Mouse (Mus musculus): ENCODE results near the gene Igsf9. TPM values are rescaled to one million over a fixed set of nuclear protein-coding genes. Genes with fewer than 3 reads are reported as not detected.

Gene Igsf9
- polyA plus RNA-seq, 1 experiment from 2014 or later, result 102 TPM

DNA sequence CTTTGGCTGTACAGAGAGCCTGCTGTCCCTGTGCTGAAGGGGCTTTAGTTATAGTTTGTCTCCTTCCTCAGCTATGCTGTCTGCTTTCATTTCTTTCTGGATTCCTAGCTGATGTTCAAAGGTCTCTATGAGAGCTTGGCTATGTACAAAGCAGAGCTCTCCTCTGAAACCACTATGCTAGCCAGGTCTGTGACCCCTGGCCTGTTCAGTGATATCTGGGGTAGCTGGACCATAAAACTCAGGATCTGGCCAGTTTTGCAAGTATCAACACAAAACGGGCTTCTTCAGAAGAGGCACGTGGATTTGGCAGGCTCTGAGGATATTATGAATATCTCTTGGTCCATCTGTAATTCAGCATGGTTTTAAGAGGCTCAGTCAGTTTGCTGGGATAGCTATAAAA lies 28.7 kb upstream of the Igsf9 start:
- Histone ChIP-seq H3K27ac (no peak overlapping the region), H3K4me3 (replicated peaks) (no peak overlapping the region), H3K9me3 (no peaks in the 10 kb centered on the region), H3K4me2 (no peak overlapping the region), H3K36me3 (replicated peaks) (no peaks in the 10 kb centered on the region), H3K9ac (no peak overlapping the region), H3K4me1 (0 out of 2 replicates have a peak, but pooled peaks cover 4% of the 10 kb centered on the region), H3K27me3 (no peaks in the 10 kb centered on the region)
- ATAC-seq (ENCODE audit: low FRiP score), result no peak
- 73% methylated on average over 2 of the region's 2 CpGs for WGBS

DNA sequence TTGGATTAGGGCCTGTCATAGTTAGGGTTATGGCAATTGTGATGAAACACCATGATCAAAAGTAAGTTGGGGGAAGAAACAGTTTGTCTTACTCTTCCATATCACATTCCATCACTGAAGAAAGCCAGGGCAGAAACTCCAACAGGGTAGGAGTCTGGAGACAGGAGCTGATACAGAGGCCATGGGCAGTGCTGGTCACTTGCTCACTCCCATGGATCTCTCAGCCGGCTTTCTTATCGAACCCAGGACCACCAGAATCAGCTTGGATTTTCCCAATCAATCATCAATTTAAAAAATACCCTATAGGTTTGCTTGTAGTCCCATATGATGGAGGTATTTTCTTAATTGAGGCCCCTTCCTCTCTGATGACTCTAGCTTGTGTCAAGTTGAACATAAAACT lies 27.8 kb upstream of the Igsf9 start:
- H3K4me3 ChIP-seq (replicated peaks), result no peak overlapping the region
- 88% methylated on average over 2 of the region's 2 CpGs for WGBS
- no peaks in the 10 kb centered on the region for H3K36me3 ChIP-seq (replicated peaks)
- H3K4me1 ChIP-seq, result 0 out of 2 replicates have a peak, but pooled peaks cover 4% of the 10 kb centered on the region
- H3K27ac ChIP-seq, result no peak overlapping the region
- H3K9me3 ChIP-seq, result no peaks in the 10 kb centered on the region
- ATAC-seq (ENCODE audit: low FRiP score), result no peak
- H3K9ac ChIP-seq, result no peak overlapping the region
- no peak overlapping the region for H3K4me2 ChIP-seq
- no peaks in the 10 kb centered on the region for H3K27me3 ChIP-seq

DNA sequence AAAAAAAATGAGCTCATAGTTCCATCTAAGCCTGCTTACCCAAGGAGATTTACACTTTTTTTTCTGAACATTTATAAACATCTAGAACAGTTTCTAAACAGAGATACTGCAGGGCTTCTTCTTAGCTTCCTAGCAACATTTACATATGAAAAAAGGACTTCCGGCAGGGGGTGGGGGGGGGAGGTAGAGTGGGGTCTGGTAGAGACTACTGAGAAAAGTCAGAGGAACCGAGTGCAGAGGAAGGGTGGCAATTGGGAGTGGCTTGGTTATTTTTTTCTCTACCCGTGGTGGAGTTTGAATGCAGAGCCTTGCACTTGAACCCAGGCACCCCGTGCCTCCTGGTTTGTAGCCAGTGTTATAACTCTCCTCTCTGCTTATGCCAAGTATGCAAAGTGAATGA lies 26.2 kb upstream of the Igsf9 start:
- WGBS, result 18% methylated on average over 4 of the region's 4 CpGs
- no peak overlapping the region for H3K9ac ChIP-seq
- H3K27me3 ChIP-seq, result no peaks in the 10 kb centered on the region

DNA sequence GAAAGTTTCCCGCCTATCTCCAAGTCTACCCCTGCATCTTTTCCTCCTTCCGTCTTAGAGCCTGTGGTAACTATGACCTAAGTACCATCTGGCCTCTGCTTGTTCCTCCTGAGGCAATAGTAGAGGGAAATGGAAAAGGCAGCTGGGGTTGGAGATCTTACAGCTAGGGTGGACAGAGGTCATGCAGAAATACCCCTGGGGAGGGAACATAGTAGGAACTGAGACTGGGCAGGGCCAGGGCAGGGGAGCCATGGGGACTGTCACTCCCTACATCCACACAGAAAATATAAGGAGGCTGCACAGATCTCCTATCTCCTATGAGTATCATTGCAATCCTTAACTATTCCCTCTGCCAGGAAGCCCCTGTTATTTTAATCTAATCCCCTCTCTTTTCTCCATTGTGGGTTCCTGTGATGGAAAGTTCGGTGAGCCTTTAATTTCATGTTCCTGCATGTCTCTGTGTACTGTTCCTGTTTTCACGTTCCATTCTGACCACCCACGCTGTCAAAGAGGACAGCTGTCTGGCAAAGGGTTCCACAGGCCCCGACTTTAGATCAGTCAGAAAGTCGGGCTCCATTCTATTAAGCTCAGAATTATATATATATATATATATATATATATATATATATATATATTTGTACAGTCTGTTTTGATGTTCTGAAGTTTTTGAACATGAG lies 25.4 kb upstream of the Igsf9 start:
- Histone ChIP-seq H3K36me3 (replicated peaks) (no peaks in the 10 kb centered on the region), H3K9ac (no peak overlapping the region), H3K27me3 (no peaks in the 10 kb centered on the region), H3K4me1 (no peaks in the 10 kb centered on the region), H3K4me3 (replicated peaks) (no peak overlapping the region), H3K27ac (no peak overlapping the region), H3K9me3 (no peaks in the 10 kb centered on the region), H3K4me2 (no peak overlapping the region)
- 71% methylated on average over 7 of the region's 7 CpGs for WGBS
- no peak for ATAC-seq (ENCODE audit: low FRiP score)

More for the DNA sequence above, 26.2 kb upstream of the Igsf9 start:
- no peaks in the 10 kb centered on the region for H3K36me3 ChIP-seq (replicated peaks)
- ATAC-seq (ENCODE audit: low FRiP score), result no peak
- no peaks in the 10 kb centered on the region for H3K9me3 ChIP-seq
- no peaks in the 10 kb centered on the region for H3K4me1 ChIP-seq
- no peak overlapping the region for H3K4me2 ChIP-seq
- H3K27ac ChIP-seq, result no peak overlapping the region
- H3K4me3 ChIP-seq (replicated peaks), result no peak overlapping the region

DNA sequence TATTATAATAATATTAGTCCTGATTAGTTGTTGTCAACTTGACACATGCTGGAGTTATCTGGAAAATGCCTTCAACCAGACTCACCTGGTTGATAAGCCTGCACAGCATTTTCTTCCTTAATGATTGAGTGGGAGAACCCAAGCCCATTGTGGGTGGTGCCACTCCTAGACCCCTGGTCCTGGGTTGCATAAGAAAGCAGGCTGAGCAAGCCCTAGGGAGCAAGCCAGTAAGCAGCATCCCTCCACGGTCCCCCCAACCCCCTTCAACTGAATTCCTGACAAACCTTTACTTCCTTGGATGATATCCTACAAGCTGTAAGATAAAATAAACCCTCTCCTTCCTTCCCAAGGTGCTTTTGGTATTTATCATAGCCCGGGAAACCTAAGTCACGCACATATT lies 24.4 kb upstream of the Igsf9 start:
- no peak for ATAC-seq (ENCODE audit: low FRiP score)
- no peaks in the 10 kb centered on the region for H3K27me3 ChIP-seq
- H3K4me2 ChIP-seq, result no peak overlapping the region
- no peak overlapping the region for H3K27ac ChIP-seq
- no peak overlapping the region for H3K4me3 ChIP-seq (replicated peaks)
- H3K4me1 ChIP-seq, result no peaks in the 10 kb centered on the region
- no peaks in the 10 kb centered on the region for H3K36me3 ChIP-seq (replicated peaks)
- WGBS, result 90% methylated on average over 3 of the region's 3 CpGs
- H3K9ac ChIP-seq, result no peak overlapping the region
- no peaks in the 10 kb centered on the region for H3K9me3 ChIP-seq

DNA sequence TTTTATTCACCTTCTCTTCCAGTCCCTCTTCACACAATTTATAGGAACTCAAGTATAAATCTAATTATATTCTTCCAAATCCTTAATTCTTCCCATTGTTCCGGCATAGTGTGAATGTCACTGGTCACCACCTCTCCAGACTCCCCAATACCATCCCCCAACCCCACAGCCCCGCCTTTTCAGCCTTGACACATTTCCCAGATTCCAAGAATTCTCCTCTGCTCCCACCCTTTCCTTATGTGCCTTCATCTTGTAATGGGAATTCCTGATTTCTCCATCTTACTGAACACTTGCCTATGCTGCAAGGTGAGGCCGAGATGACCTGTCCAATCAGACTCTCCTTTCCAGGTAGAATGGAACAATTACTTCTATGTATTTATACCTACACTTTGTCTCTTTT lies 23.5 kb upstream of the Igsf9 start:
- Histone ChIP-seq H3K27ac (no peak overlapping the region), H3K9ac (no peak overlapping the region)
- no peak for ATAC-seq (ENCODE audit: low FRiP score)

DNA sequence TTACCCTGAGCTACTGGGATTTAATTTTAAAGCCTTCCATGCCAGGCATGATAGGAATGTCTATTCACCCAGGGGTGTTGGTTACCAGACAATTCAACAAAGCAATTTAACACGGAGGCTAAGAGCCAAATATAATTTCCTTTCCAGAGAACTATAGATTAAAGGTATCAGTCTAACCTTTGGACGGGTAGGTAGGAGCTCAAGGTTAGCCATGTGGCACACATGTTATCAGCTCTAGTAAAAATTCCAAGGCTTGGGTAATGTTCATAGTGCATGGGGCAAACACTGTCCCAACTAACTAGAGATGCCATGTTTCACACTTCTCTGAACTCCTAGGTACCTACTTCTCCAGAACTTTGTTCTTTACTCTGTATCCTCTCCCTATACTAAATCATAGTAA lies 20.0 kb upstream of the Igsf9 start:
- Histone ChIP-seq H3K4me3 (replicated peaks) (no peak overlapping the region), H3K27me3 (no peaks in the 10 kb centered on the region), H3K27ac (no peak overlapping the region), H3K9ac (no peak overlapping the region), H3K4me1 (no peaks in the 10 kb centered on the region), H3K9me3 (no peaks in the 10 kb centered on the region), H3K36me3 (replicated peaks) (no peaks in the 10 kb centered on the region), H3K4me2 (no peak overlapping the region)
- 76% methylated on average over 2 of the region's 2 CpGs for WGBS
- ATAC-seq (ENCODE audit: low FRiP score), result no peak

More for the DNA sequence above, 23.5 kb upstream of the Igsf9 start:
- H3K4me2 ChIP-seq, result no peak overlapping the region
- no peak overlapping the region for H3K4me3 ChIP-seq (replicated peaks)
- no peaks in the 10 kb centered on the region for H3K4me1 ChIP-seq
- 86% methylated on average over 3 of the region's 3 CpGs for WGBS
- no peaks in the 10 kb centered on the region for H3K9me3 ChIP-seq
- H3K27me3 ChIP-seq, result no peaks in the 10 kb centered on the region
- H3K36me3 ChIP-seq (replicated peaks), result no peaks in the 10 kb centered on the region

DNA sequence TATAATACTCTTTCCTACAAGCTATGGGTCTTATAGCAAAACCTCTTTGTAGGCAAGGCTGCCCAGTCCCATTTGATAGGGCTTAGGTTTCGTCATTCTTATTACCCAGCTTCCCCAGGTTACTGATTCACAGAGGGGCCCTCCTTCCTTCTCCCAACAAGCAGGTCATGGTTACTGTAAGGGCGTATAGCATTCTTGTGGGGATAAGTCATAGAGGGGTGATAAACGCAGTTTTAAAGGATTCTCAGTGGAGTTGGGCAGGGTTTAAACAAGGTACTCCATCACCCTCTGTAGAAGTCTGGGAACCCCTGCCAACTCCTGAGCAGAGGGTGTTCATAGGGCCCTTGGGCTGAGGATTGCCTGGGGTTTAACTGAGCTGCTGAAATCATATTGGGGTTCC lies 19.1 kb upstream of the Igsf9 start:
- no peaks in the 10 kb centered on the region for H3K4me1 ChIP-seq
- WGBS, result 84% methylated on average over 3 of the region's 3 CpGs
- ATAC-seq (ENCODE audit: low FRiP score), result no peak
- no peaks in the 10 kb centered on the region for H3K27me3 ChIP-seq
- H3K9ac ChIP-seq, result no peak overlapping the region
- no peak overlapping the region for H3K27ac ChIP-seq
- no peaks in the 10 kb centered on the region for H3K9me3 ChIP-seq
- no peak overlapping the region for H3K4me3 ChIP-seq (replicated peaks)
- H3K4me2 ChIP-seq, result no peak overlapping the region
- no peaks in the 10 kb centered on the region for H3K36me3 ChIP-seq (replicated peaks)

DNA sequence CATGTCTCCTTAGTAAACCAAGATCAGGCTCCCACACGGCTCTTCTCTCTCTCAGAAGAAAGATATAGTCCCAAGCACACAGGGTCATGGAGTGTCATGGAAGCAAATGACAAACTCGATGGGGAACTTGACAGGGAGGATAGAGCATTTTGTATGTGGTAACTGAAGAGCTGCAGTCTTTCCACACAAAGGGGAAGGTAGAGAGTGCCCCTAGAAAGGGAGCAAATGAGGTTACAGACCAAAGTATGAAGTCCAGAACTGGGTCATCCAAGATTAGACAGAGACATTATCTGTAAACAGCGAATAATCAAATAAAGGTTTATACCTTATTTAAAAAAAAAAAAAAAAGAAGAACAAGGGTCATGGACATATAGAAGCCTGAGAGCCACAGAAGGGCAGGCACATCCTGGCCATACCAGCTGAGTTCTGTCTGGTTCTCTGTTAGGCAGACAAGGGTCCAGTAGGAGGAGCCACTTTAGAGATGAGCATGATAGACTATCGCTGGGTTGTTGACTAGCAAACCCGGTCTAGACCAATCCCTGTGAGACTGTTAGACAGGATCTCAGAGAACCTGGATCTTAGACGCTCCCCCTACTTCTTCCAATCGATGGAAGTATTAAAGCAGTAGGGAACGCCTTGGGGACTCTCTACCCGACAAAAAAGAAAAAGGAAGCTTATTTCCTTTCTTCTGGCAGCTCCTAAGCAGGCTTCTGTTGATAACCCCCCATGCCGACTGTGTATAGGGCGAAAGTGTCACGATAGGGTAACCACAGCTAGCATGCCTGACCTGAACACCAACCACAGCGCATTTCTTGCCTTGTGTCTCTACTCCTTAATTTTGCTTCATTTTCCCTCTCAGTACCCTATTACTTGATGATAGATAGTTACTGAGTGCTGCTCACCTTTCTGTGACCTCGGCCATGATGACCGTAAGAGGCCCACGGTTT lies 17.9 kb upstream of the Igsf9 start:
- Histone ChIP-seq H3K4me2 (no peak overlapping the region), H3K9me3 (no peaks in the 10 kb centered on the region), H3K4me3 (replicated peaks) (no peak overlapping the region), H3K27me3 (no peaks in the 10 kb centered on the region), H3K36me3 (replicated peaks) (no peaks in the 10 kb centered on the region), H3K4me1 (no peaks in the 10 kb centered on the region), H3K9ac (no peak overlapping the region), H3K27ac (no peak overlapping the region)
- WGBS, result 89% methylated on average over 16 of the region's 16 CpGs
- ATAC-seq (ENCODE audit: low FRiP score), result no peak

DNA sequence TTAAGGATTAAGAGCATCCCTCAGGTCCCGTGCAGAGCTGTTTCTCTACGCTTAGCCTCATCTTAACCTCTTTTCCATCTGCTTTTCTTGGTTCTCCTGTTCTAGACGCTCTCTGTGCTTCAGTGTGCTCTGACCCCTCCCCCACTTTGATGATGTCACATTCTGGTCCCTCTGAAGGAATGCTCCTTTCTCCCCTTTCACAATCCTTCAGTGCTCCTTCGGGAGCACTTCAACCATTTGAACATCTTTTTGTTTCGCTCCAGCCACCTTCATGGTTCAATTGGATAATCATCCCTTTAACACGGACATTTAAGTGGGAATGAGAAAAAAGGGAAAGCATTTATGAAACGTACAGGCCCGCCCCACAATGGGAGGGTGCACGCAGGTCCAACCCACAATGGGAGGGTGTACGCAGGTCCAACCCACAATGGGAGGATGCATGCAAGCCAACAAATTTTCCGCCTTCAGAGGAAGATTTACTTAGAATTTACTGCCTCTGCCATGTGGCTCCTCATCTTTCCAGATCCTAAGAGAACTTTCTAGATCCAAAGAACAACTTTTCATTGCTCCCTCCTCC lies 13.2 kb upstream of the Igsf9 start:
- WGBS, result 73% methylated on average over 11 of the region's 11 CpGs
- H3K27me3 ChIP-seq, result no peaks in the 10 kb centered on the region
- H3K36me3 ChIP-seq (replicated peaks), result no peaks in the 10 kb centered on the region
- no peaks in the 10 kb centered on the region for H3K4me1 ChIP-seq
- no peaks in the 10 kb centered on the region for H3K9me3 ChIP-seq
- H3K9ac ChIP-seq, result no peak overlapping the region
- no peak overlapping the region for H3K4me2 ChIP-seq
- H3K27ac ChIP-seq, result no peak overlapping the region
- no peak for ATAC-seq (ENCODE audit: low FRiP score)
- H3K4me3 ChIP-seq (replicated peaks), result no peak overlapping the region

DNA sequence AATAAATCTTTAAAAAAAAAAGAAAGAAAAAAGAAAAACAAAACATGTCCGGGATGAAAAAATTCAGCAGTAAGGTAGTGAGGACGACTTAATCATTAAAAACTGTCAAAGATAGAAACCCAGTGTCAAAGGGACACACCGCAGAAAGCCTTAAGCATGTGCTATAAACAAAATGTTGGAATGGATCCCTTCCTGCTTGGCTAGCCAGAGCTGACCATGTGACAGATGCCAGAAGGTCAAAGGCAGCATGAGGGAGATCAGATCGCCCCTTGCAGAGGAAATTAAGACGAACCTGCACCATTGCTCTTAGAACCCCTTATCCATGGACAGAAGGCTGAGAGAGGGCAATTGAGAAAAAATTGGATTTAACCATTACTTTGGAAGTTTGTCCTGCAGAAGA lies 12.2 kb upstream of the Igsf9 start:
- Histone ChIP-seq H3K9ac (no peak overlapping the region), H3K4me1 (no peaks in the 10 kb centered on the region), H3K9me3 (no peaks in the 10 kb centered on the region), H3K27me3 (no peaks in the 10 kb centered on the region), H3K27ac (no peak overlapping the region), H3K4me2 (no peak overlapping the region), H3K36me3 (replicated peaks) (no peaks in the 10 kb centered on the region), H3K4me3 (replicated peaks) (no peak overlapping the region)
- WGBS, result 88% methylated on average over 5 of the region's 5 CpGs
- no peak for ATAC-seq (ENCODE audit: low FRiP score)

DNA sequence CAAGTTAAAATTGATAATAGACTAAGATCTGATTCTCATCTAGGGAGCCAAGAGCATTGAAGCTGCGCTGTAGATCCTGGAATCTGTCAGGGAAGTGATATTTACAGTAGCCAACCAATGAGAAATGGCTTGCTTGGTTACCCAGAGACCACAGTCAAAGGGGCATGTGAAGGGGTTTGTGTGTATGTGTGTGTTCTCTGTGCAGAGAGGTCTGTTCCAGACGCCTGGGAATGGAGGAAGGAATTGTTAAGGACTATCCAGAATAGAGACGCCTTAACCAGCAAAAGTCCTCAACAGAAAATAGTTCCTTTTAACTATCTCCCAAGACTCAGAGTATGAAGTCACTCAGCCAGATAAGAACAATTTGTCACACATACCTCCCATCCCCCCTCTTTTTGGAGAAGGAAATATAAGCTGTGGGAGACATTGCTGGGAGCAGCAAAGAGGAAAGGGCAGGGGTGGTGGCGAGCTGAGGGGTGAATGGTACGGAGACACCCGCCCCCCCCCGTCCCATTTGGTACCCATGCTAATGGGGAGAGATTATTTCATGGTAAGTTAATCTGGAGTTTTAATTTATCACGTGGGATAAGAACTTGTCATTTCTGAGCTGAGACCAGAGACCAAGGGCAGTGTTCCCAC lies 11.7 kb upstream of the Igsf9 start:
- H3K4me3 ChIP-seq (replicated peaks), result no peak overlapping the region
- H3K4me2 ChIP-seq, result no peak overlapping the region
- no peaks in the 10 kb centered on the region for H3K9me3 ChIP-seq
- H3K4me1 ChIP-seq, result no peaks in the 10 kb centered on the region
- no peak overlapping the region for H3K9ac ChIP-seq
- no peak for ATAC-seq (ENCODE audit: low FRiP score)
- H3K36me3 ChIP-seq (replicated peaks), result no peaks in the 10 kb centered on the region
- 82% methylated on average over 8 of the region's 8 CpGs for WGBS
- no peak overlapping the region for H3K27ac ChIP-seq
- no peaks in the 10 kb centered on the region for H3K27me3 ChIP-seq

Measured in forebrain, embryonic 12.5 days (tissue).